Mouse (Mus musculus) G1E (cell line): ENCODE data around the gene C4bp. TPM values are rescaled to one million over a fixed set of nuclear protein-coding genes. Genes with fewer than 3 reads are reported as not detected.

Experiments
- ATAC-seq: 2 replicates; pipeline ENCODE4 v1.8.0; 2016; ENCODE audit warnings: mild to moderate bottlenecking; ENCODE audit not compliant: insufficient number of reproducible peaks, poor library complexity, low FRiP score, severe bottlenecking; ENCODE audit errors: extremely low read depth
- DNase-seq: peaks from one replicate; pipeline ENCODE4 v3.0.0; 2012; ENCODE audit warnings: low spot score
- H3K27me3 ChIP-seq: 2 replicates; pipeline ENCODE4 v1.6.1; 2012; ENCODE audit warnings: mild to moderate bottlenecking, low read length, inconsistent platforms; ENCODE audit not compliant: insufficient read depth
- H3K36me3 ChIP-seq: replicated peaks from 2 replicates; pipeline ENCODE3; 2012; ENCODE audit warnings: mild to moderate bottlenecking, inconsistent platforms
- H3K4me1 ChIP-seq: 2 replicates; pipeline ENCODE4 v1.6.1; 2012; ENCODE audit warnings: low read depth, low read length, inconsistent platforms, mixed read lengths; ENCODE audit not compliant: insufficient read depth
- H3K4me3 ChIP-seq: 2 replicates; pipeline ENCODE4 v1.5.1; 2012; ENCODE audit warnings: low read depth, mild to moderate bottlenecking, inconsistent platforms, low read length, moderate library complexity, mixed read lengths
- H3K9me3 ChIP-seq: replicated peaks from 2 replicates; pipeline ENCODE4 v1.6.1; 2012; ENCODE audit warnings: inconsistent platforms
- CTCF ChIP-seq: IDR thresholded peaks from 2 replicates; pipeline ENCODE4 v1.5.1; 2012; ENCODE audit warnings: low read depth, low read length, inconsistent platforms, mixed read lengths
- GATA1 ChIP-seq: IDR thresholded peaks from 2 replicates; pipeline ENCODE4 v1.6.1; 2012; ENCODE audit warnings: borderline replicate concordance, low read length, inconsistent platforms, mixed read lengths
- GATA2 ChIP-seq: IDR thresholded peaks from 2 replicates; pipeline ENCODE4 v1.6.1; 2012; ENCODE audit warnings: low read depth, low read length, inconsistent platforms, borderline replicate concordance
- POLR2AphosphoS5 ChIP-seq: IDR thresholded peaks from 2 replicates; pipeline ENCODE4 v1.6.1; 2012; ENCODE audit warnings: low read depth, low read length, inconsistent platforms; ENCODE audit not compliant: insufficient replicate concordance
- TAL1 ChIP-seq: conservative IDR thresholded peaks from 2 replicates; pipeline ENCODE4 v1.6.1; 2012; ENCODE audit warnings: low read depth, low read length, inconsistent platforms, mixed read lengths
- polyA plus RNA-seq: library from polyadenylated mRNA; stranded (reverse); fragments of >175 nt; gene quantifications from 2 replicates; pipeline ENCODE4 v1.2.3, GENCODE M21; 2012
- total RNA-seq, 2 experiments: library from RNA; stranded (forward) in 1 of 2; stranded (reverse) in 1 of 2; fragments of 200-1000 nt in 1 of 2; fragments of >200 nt in 1 of 2; fragmentation: Nextera tagmentation in 1 of 2; gene quantifications; 2 replicates each; pipeline ENCODE4 v1.2.3; 2014 to 2017

The C4bp gene
- total and polyA plus RNA-seq, 3 experiments, result 0.33 TPM; not detected in 2

GRCm38 (mm10) chr1:130640967-130641366 lies 20.5 kb downstream of the C4bp start:
- DNase-seq (no peak), ATAC-seq (no peak)
- H3K27me3 ChIP-seq, result peaks cover 11% of the 10 kb centered on the region
- H3K4me3 ChIP-seq, result no peak overlapping the region
- no peak for TF ChIP-seq CTCF
- no peak for TF ChIP-seq TAL1
- no peak for TF ChIP-seq POLR2AphosphoS5
- TF ChIP-seq GATA2, result no peak
- TF ChIP-seq GATA1, result no peak
- no peaks in the 10 kb centered on the region for H3K9me3 ChIP-seq
- H3K36me3 ChIP-seq, result no peaks in the 10 kb centered on the region
- H3K4me1 ChIP-seq, result no peaks in the 10 kb centered on the region

DNA sequence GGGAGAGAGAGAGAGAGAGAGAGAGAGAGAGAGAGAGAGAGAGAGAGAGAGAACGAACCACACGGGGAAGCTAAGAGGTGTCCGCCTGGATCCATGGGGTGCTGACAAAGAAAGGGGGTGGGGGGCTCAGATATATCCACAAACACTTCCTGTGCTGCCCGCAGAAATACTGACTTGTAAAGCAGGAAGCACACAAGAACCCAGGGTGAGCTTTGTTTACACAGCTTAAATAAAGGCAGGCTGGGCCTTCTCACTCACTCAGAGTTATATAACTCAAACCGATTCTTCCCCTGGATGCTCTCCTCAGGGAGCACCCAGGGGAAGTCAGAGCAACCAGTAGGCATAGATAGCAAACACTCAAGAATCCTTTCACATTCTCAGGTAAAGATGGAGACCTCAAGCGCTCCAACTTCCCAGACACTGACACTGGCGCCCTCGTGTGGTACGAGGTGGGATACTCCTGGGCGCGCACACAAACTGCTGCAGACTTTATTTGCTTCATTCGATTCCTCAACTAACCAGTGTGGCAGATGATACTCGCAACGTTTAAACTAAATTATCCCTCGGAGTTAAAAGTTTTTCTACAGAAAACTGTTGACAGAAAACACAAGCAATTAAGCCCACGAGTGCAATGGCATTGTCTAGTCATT lies 27.5 kb downstream of the C4bp start:
- peak; percentile 11 for DNase-seq
- TF ChIP-seq GATA1 (no peak), CTCF (peak; percentile 93)
- H3K36me3 ChIP-seq, result no peaks in the 10 kb centered on the region
- ATAC-seq, result no peak; the same call in 1 of the 2 replicates
- no peaks in the 10 kb centered on the region; the same call in 1 of the 2 replicates for H3K4me1 ChIP-seq
- no peak overlapping the region for H3K4me3 ChIP-seq
- H3K27me3 ChIP-seq, result peaks cover 7% of the 10 kb centered on the region
- no peaks in the 10 kb centered on the region for H3K9me3 ChIP-seq

GRCm38 (mm10) chr1:130633316-130633715 lies 28.1 kb downstream of the C4bp start:
- no peak overlapping the region for H3K4me3 ChIP-seq
- peaks cover 9% of the 10 kb centered on the region for H3K27me3 ChIP-seq
- no peak for ATAC-seq
- TF ChIP-seq GATA1 (no peak), TAL1 (no peak)
- no peaks in the 10 kb centered on the region for H3K9me3 ChIP-seq
- no peaks in the 10 kb centered on the region for H3K36me3 ChIP-seq
- H3K4me1 ChIP-seq, result no peaks in the 10 kb centered on the region; the same call in 1 of the 2 replicates
- no peak for DNase-seq

GRCm38 (mm10) chr1:130629521-130629920 lies 31.9 kb downstream of the C4bp start, which contains the start of gene Zp3r:
TSS of gene Zp3r (minus strand) at chr1:130629621.
- Histone ChIP-seq H3K9me3 (no peaks in the 10 kb centered on the region), H3K4me1 (no peaks in the 10 kb centered on the region; the same call in 1 of the 2 replicates), H3K36me3 (no peaks in the 10 kb centered on the region), H3K4me3 (no peak within 1 kb of the TSS), H3K27me3 (peaks cover 7% of the 10 kb centered on the region)
- ATAC-seq (no peak), DNase-seq (no peak)
- TF ChIP-seq POLR2AphosphoS5 (no peak), GATA2 (no peak), TAL1 (no peak), GATA1 (no peak), CTCF (no peak)

DNA sequence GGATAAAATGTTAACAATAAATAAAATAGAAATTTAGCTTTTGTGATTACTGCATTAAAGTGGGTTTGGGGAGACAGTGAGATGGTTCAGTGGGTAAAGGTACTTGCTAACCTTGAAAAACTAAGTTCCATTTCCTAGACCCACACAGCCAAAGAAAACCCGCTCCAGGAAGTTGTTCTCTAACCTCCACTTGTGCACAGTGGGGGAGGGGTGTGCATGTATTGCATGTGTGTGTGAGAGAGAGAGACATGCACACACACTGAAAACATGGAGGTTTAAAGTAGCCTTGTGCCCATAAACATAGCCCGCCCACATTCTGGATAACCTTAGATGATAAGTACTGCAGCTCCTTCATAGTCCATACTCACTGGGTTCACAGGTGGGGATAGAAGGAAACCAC lies 65.1 kb downstream of the C4bp start:
- DNase-seq (no peak), ATAC-seq (no peak)
- Histone ChIP-seq H3K4me1 (no peaks in the 10 kb centered on the region), H3K36me3 (no peaks in the 10 kb centered on the region), H3K4me3 (no peak overlapping the region), H3K27me3 (no peaks in the 10 kb centered on the region), H3K9me3 (no peaks in the 10 kb centered on the region)
- TF ChIP-seq GATA2, result no peak
- no peak for TF ChIP-seq CTCF
- no peak for TF ChIP-seq TAL1
- no peak for TF ChIP-seq GATA1
- TF ChIP-seq POLR2AphosphoS5, result no peak

DNA sequence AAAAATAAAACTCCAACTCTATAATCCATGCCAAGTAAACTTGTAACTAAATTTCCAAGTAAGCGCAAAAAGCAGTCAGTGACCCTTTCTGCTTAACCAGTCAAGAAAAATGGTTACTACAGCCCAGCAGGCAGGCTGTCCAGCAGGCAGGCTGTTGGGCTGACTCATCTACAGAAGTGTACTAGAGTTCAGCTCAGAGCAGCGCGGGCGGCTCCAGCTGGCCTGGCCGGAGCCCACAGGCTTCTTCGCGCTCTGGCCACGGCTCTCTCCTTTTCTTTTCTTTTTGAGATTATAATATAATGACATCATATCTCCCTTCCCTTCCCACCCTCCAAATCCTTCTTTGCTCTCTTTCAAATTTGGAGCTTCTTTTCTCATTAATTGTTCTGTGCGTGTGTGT lies 72.8 kb downstream of the C4bp start:
- no peak for ATAC-seq
- no peak for TF ChIP-seq CTCF
- TF ChIP-seq TAL1, result no peak
- no peak for TF ChIP-seq GATA2
- H3K4me1 ChIP-seq, result no peaks in the 10 kb centered on the region
- peaks cover 12% of the 10 kb centered on the region for H3K27me3 ChIP-seq
- H3K4me3 ChIP-seq, result no peak overlapping the region
- no peaks in the 10 kb centered on the region for H3K36me3 ChIP-seq
- no peaks in the 10 kb centered on the region for H3K9me3 ChIP-seq
- no peak for DNase-seq

Other genes starting within 250 kb of the C4bp start
- gene Cd55b, start 238.6 kb downstream of the C4bp start, total RNA-seq (2014; fragmentation: Nextera tagmentation), result not detected in 2 replicates
- gene Cd55b, start 238.6 kb downstream of the C4bp start, total RNA-seq (2017), result 0.11 and 0.12 TPM in 2 replicates
- gene Cd55b, start 238.6 kb downstream of the C4bp start, polyA plus RNA-seq, result not detected in 2 replicates
- gene Cd55, start 198.9 kb downstream of the C4bp start, total RNA-seq (2014; fragmentation: Nextera tagmentation), result 619 and 632 TPM in 2 replicates
- 55.1 and 56.9 TPM in 2 replicates for gene Cd55, start 198.9 kb downstream of the C4bp start, total RNA-seq (2017)
- gene Cd55, start 198.9 kb downstream of the C4bp start, polyA plus RNA-seq, result 11.9 and 13.1 TPM in 2 replicates
- gene Zp3r, start 32.0 kb downstream of the C4bp start, total RNA-seq (2014; fragmentation: Nextera tagmentation), result not detected in 2 replicates
- gene Zp3r, start 32.0 kb downstream of the C4bp start, total RNA-seq (2017), result 0.27 TPM in 1 of 2 replicates, not detected in the other
- gene Zp3r, start 32.0 kb downstream of the C4bp start, polyA plus RNA-seq, result not detected in 2 replicates
- not detected in 2 replicates for gene Gm29427, start 54.2 kb upstream of the C4bp start, total RNA-seq (2014; fragmentation: Nextera tagmentation)
- gene Gm29427, start 54.2 kb upstream of the C4bp start, total RNA-seq (2017), result 0.33 and 0.41 TPM in 2 replicates
- gene Gm29427, start 54.2 kb upstream of the C4bp start, polyA plus RNA-seq, result not detected in 2 replicates
- 28.9 and 30.8 TPM in 2 replicates for gene Yod1, start 55.7 kb upstream of the C4bp start, total RNA-seq (2014; fragmentation: Nextera tagmentation)
- 18.3 and 21.3 TPM in 2 replicates for gene Yod1, start 55.7 kb upstream of the C4bp start, total RNA-seq (2017)
- gene Yod1, start 55.7 kb upstream of the C4bp start, polyA plus RNA-seq, result 1.7 and 2.7 TPM in 2 replicates
- gene Pfkfb2, start 67.6 kb upstream of the C4bp start, total RNA-seq (2014; fragmentation: Nextera tagmentation), result 42.4 and 47.1 TPM in 2 replicates
- gene Pfkfb2, start 67.6 kb upstream of the C4bp start, total RNA-seq (2017), result 48.5 and 53.0 TPM in 2 replicates
- gene Pfkfb2, start 67.6 kb upstream of the C4bp start, polyA plus RNA-seq, result 7.0 and 12.5 TPM in 2 replicates
- gene AA986860, start 70.3 kb upstream of the C4bp start, total RNA-seq (2014; fragmentation: Nextera tagmentation), result 3.5 and 8.6 TPM in 2 replicates
- gene AA986860, start 70.3 kb upstream of the C4bp start, total RNA-seq (2017), result 1.1 and 1.2 TPM in 2 replicates
- gene AA986860, start 70.3 kb upstream of the C4bp start, polyA plus RNA-seq, result 1.1 and 1.2 TPM in 2 replicates
- gene Fcamr, start 139.3 kb upstream of the C4bp start, total RNA-seq (2014; fragmentation: Nextera tagmentation), result not detected in 2 replicates
- gene Fcamr, start 139.3 kb upstream of the C4bp start, total RNA-seq (2017), result not detected in 2 replicates
- gene Fcamr, start 139.3 kb upstream of the C4bp start, polyA plus RNA-seq, result not detected in 2 replicates
- not detected in 2 replicates for gene Pigr, start 165.1 kb upstream of the C4bp start, total RNA-seq (2014; fragmentation: Nextera tagmentation)
- under 0.01 and 0.06 TPM in 2 replicates for gene Pigr, start 165.1 kb upstream of the C4bp start, total RNA-seq (2017)
- gene Pigr, start 165.1 kb upstream of the C4bp start, polyA plus RNA-seq, result not detected in 2 replicates
- not detected in 2 replicates for gene Fcmr, start 204.0 kb upstream of the C4bp start, total RNA-seq (2014; fragmentation: Nextera tagmentation)
- 0.35 TPM in 1 of 2 replicates, not detected in the other for gene Fcmr, start 204.0 kb upstream of the C4bp start, total RNA-seq (2017)
- gene Fcmr, start 204.0 kb upstream of the C4bp start, polyA plus RNA-seq, result not detected in 2 replicates
- gene Il24, start 225.8 kb upstream of the C4bp start, total RNA-seq (2014; fragmentation: Nextera tagmentation), result not detected in 2 replicates
- not detected in 2 replicates for gene Il24, start 225.8 kb upstream of the C4bp start, total RNA-seq (2017)
- gene Il24, start 225.8 kb upstream of the C4bp start, polyA plus RNA-seq, result not detected in 2 replicates
- gene Il20, start 249.8 kb upstream of the C4bp start, total RNA-seq (2014; fragmentation: Nextera tagmentation), result not detected in 2 replicates
- 0.12 TPM in 1 of 2 replicates, not detected in the other for gene Il20, start 249.8 kb upstream of the C4bp start, total RNA-seq (2017)
- gene Il20, start 249.8 kb upstream of the C4bp start, polyA plus RNA-seq, result not detected in 2 replicates